Mouse (Mus musculus) cerebellum, postnatal 14 days (tissue): Measurements from ENCODE around the gene Gtf2h1.

Experiments used
- DNase-seq, 2 experiments: peaks; one replicate each; pipeline ENCODE4 v3.0.0; 2021; ENCODE audit warnings: mixed read lengths in 2 of 2

Gene Gtf2h1

DNA sequence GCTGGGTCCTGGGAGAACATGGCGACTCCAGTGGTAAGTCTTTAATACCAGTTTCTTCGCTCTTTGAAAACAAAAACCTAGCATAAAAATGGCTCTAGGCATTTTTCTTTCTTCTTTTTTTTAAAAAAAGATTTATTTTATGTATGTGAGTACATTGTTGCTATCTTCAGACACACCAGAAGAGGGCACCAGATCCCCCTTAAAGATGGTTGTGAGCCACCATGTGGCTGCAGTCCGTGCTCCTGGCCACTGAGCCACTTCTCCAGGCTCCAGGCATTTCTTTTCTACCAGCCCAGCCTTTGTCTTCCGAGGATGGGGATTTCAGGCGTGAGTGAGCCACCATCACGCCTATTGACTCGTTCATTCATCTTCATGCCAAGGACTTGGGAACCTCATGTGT lies 55.1 kb downstream of the Gtf2h1 start:
- DNase-seq: peak in 1 of 2 experiments; percentile 40

DNA sequence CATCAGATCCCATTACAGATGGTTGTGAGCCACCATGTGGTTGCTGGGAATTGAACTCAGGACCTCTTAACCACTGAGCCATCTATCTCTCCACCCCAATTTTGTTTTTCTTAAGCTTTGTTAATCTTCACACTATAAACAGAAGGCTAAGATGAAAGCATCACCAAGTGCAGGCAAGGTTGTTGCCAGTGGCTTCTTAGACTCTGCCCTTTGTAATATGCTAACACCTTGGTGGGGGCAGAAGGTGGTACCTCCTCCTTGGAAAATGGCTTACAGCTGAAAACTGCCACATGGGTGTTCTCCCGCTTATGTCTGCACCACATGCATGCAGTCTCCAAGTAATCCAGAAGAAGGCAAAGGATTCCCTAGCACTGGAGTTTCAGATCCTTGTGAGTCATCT lies 56.8 kb downstream of the Gtf2h1 start:
- no peak for DNase-seq

DNA sequence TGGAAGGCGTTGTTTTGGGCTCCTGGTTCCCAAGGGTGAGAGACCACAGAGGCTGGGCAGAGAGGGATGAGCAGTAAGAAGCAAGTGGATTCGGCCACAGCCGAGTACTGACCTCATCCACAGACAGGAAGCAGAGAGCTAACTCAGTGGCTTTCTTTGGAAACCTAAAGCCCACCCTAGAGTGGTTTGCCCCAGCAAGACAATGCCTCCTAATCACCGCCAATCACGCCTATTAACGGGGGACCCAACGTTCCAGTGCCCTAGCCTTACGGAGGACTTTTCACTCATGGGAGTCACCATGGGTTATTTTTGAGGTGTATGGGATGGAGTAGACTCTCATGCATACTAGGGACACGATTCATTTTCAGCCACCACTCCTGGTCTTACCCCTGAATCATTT lies 57.5 kb downstream of the Gtf2h1 start:
- no peak for DNase-seq

DNA sequence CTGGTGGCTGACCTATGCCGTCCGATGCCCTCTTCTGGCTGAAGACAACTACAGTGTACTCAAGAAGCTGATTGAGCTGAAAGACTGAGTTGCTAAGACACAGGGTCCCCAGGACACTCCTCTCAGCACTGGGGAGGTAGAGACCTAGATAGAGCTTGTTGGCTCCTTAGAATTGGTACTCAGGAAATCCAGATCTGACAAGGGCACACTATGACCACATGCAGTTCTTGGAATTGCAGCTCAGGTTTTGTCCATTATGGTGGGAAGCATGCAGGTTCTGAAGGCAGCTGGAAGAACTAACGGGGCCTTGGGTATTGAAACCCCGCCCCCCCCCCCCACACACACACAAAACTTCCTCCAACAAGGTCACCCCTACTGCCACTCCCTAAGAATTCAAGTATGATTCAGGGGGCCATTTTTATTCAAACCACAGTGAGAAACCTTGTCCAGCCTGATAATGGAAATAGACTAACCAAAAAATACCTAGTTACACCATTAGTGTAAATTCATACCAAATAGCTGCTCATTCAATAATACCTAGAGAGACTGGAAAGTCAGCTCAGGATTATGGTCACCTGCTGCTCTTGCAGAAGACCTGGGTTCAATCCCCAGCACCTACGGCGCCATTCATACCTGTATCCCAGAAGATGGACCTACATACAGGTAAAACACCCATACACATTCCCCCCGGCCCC lies 60.1 kb downstream of the Gtf2h1 start:
- no peak for DNase-seq

DNA sequence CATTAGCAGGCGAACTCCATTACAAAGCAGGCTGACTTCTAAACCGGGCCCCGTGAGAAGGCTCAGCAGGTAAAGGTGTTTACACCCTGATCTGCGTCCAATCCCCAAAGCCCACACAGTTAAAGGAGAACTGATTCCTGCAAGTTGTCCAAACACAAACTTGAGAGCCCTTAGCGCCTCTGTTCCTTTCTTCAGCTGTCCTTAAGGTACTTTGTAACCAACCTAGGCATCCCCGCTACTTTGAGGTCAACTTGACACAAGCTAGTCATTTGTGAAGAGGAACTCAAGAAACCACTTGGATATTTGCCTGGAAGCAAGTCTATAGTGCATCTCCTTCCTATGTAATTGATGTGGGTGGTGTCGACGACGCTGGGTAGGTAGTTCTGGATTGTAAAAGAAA lies 61.5 kb downstream of the Gtf2h1 start:
- no peak for DNase-seq

DNA sequence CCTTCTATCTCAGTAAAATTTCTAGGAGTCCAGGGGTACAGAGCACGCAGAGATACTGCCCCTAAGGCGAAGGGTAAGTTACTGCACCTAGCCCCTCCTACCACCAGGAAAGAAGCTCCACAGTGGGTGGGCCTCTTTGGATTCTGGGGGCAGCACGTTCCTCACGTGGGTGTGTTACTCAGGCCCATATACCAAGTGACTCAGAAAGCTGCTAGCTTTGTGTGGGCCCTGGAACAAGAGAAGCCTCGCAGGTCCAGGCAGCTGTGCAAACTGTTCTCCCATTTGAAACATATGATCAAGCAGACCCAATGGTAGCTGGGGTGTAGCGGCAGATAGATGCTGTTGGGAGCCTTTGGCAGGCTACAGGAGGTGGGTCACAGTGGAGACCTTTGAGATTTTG lies 63.1 kb downstream of the Gtf2h1 start:
- no peak for DNase-seq

DNA sequence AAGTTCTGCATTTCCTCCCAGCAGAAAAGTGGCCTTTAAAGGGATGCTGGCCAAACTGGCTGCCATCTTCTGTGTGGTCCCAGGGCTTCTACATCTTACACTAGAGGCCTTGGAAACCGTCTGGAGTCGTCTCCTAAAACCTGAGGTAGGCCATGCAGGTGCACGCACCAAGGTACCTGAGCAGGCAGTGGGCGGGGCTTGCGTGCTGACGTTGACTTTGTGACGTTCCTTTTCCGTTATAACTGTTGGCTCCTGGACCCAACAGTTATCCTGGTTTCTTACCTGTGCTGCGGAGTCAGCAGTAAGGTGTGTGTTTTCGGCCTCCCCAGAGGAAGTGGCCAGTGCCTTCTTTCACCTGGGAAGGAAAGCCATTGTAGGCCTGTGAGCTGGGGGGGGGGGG lies 65.1 kb downstream of the Gtf2h1 start, which contains the start of gene Ldhc:
Gene Ldhc (plus strand): TSS at position 208 of the 400 bp plus-strand sequence.
- no peak for DNase-seq

DNA sequence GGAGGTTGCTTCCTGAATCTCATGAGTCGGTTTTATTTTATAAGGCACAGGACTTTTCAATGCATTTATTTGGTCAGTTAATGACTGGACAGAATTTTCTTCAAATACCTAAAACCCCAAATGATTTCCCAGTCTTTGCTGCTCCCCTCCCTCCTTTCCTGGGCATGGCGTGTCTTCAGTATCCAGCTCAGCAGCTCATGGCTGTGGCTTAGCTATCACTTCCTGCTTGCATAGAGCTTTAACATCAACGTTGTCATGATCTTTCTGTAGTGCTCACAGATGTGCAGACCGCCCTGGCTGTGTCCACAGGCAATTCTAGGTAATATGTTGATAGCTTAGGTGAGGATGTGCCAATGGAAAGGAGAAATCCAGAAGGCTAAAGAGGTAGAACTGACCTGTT lies 76.1 kb downstream of the Gtf2h1 start:
- DNase-seq: no peak
